Mouse (Mus musculus) bone marrow macrophage, adult 2 months (primary cell): ENCODE results near the gene Ugt1a1.

Experiments used
- CTCF ChIP-seq: IDR thresholded peaks from 2 replicates; pipeline ENCODE4 v1.5.1; 2012; ENCODE audit warnings: low read depth, mild to moderate bottlenecking, low read length, moderate library complexity
- POLR2A ChIP-seq: IDR thresholded peaks from 2 replicates; pipeline ENCODE4 v1.6.1; 2012; ENCODE audit warnings: mild to moderate bottlenecking, low read depth, low read length, borderline replicate concordance

GRCm38 (mm10) chr1:88240072-88240471, 28.3 kb downstream of the Ugt1a1 start:
- no peak for TF ChIP-seq POLR2A
- TF ChIP-seq CTCF, result no peak
